Mouse (Mus musculus): ENCODE results near the gene Sp1.

Sp1 gene

DNA sequence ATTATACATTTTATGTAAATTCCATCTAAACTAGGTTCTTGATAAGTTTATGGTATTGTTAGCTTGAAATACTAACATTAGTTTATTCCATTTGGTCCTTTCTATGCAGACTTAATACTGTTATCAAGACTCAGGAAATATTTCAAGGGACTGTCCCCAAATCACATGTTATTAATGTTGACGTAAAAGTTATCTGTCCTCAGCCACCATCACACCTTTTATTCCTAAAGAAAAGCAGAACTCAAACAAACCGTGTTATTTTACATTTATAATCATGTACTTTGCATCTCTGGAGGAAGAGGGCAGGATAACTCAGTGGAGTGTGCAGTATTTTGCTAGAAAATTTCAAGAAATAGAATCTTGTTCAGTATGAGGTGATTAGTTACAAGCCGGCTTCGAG is 27.2 kb downstream of the Sp1 start:
- DNase-seq (ENCODE audit: low spot score in 2 of 2): no peak

DNA sequence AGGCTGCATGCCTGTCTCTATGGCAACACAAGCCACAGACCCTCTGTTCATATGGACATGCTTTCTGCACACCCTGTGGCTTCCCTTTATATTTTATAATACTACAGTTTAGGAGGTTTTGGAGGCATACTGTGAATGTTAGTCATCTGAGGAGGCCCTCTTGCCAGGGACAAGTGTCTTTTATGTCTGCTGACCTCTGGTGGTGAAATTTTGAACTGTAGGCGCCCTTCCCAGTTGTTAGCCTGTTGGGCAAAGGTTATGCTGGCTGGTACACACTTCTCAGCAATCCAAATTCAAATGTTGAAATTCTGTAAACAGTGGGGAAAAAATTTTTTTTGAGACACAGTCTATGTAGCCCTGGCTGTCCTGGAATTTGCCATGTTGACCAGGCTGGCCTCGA is 36.5 kb downstream of the Sp1 start:
- DNase-seq (ENCODE audit: low spot score in 2 of 2): peak; percentile 60 to 70

DNA sequence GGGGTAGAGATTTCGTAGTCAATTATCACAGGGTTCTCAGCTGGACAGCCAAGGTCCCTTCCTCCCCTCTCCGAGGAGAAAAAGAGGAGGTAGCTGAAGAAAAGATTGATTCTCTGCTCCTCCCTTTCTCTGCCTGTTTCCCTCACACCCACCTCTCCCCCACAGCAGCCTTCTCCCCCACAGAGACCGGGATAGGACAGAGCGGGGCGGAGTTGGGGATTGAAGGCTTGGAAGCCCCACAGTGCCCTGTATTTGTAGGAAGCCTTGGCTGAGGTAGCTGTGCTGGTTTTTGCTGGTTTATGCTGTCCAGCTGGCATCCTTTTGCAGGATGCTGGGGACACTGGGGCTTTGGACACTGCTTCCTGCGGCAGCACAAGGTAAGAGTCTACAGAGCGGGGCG is 39.2 kb downstream of the Sp1 start, which contains the start of gene Amhr2:
Gene Amhr2 (plus strand): TSS at position 222 of the 400 bp plus-strand sequence.
- no peak for DNase-seq (ENCODE audit: low spot score in 2 of 2)

DNA sequence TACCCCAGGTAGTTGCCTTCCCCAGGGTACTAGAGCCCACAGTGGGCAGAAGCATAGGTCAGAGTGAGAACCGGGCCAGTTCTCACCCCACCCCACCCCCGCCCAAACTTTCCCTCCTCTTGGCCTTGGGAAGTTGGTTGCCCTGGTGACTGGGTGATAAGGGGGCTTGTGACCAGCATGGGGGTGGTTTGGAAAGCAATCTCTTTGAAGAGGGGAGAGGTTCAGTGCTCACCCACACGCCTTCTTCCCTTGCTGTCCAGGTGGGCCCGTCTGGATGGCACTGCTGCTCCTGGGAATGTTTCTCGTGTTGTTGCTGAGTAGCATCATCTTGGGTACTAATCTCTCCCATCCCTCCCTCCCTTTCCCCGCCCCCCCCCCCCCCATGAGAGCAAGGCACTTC is 40.5 kb downstream of the Sp1 start:
- no peak for DNase-seq (ENCODE audit: low spot score in 2 of 2)

DNA sequence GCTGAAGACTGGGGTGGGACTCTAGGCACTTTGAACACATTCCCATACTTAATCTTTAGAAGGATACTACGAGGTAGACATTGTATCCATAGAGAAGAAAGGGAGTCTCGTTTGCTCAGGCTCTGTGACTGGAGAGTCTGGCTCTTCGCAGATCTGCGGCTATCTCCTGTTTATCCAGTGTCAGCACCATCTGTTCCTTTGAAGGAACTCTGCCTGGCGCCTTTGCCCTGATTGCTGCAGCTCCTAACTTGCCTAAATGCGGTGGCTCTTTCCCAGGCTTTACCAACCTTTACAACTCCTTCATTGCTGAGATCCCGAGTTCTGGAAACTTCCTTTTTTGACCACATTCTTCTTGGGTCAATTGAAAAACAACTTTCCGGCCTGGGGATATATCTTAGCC is 43.4 kb downstream of the Sp1 start:
- DNase-seq (ENCODE audit: low spot score in 2 of 2): no peak

DNA sequence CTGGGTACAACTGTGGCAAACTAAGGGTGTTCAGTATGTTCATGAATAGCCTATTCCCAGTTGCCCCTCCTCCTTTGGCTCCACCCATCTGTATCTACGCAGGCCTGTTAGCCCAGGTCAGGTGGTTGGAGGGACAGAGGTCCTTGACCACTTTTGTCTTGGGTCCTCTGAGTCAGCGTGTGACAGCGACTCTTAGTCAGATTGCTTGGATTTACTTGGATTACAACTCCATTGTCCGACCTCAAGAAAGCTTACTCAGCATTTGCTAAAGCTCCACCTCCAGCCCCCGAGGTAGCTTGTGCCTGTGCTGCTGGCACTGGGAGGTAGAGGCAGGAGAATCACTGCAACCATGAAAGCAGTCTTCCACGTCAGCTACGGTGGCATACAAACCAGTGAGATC is 45.0 kb downstream of the Sp1 start:
- DNase-seq (ENCODE audit: low spot score in 2 of 2): no peak

DNA sequence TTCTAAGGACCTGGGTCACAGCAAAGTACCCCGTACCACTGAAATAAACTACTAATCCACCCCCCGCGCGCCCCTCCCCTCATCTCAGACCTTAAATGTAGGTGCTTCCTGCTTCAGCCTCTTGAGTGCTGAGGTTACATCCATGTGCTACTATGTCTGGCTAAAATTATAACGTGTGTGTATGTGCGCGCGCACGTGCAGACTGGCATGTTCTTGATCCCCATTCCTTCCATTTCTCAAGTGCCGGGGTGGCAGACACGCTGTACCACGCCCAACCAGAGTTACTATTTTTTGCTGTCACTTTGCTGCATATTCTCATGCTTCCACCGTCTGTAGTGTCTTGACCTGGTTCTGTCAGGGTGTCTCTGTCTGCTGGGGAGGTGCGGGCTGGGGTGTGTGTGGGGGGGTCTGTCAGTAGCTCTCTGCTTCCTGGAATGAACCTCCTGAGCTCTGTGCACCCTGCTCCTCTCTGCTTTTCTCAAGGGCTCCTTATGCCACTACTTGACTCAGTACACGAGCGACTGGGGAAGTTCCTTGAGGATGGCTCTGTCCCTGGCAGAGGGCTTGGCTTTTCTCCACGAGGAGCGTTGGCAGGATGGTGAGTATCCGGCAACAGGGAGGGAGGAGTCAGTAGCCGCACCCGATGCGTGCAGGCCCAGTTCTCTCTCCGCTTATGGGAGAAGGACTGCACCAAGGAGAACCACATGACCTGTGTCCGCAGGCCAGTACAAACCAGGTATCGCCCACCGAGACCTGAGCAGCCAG is 45.9 kb downstream of the Sp1 start:
- DNase-seq (ENCODE audit: low spot score in 2 of 2): no peak

DNA sequence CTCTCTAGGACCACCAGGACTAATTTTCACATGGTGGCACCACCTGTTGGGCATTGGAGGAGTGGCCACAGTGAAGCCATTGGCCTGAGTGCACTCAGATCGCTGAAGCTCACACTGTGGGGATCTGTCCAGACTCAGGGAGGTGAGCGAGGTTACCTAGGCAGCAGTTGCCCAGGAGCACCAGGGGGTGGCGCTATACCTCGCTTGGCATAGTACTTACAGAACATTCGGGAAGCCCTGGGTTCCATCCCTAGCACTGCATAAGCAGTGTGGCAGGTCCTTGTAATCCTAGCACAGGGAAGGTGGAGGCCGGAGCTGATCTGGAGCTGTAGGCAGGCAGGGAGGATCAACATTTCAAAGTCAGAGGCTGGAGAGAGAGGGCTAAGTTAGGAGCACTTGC is 50.0 kb downstream of the Sp1 start:
- no peak for DNase-seq (ENCODE audit: low spot score in 2 of 2)

DNA sequence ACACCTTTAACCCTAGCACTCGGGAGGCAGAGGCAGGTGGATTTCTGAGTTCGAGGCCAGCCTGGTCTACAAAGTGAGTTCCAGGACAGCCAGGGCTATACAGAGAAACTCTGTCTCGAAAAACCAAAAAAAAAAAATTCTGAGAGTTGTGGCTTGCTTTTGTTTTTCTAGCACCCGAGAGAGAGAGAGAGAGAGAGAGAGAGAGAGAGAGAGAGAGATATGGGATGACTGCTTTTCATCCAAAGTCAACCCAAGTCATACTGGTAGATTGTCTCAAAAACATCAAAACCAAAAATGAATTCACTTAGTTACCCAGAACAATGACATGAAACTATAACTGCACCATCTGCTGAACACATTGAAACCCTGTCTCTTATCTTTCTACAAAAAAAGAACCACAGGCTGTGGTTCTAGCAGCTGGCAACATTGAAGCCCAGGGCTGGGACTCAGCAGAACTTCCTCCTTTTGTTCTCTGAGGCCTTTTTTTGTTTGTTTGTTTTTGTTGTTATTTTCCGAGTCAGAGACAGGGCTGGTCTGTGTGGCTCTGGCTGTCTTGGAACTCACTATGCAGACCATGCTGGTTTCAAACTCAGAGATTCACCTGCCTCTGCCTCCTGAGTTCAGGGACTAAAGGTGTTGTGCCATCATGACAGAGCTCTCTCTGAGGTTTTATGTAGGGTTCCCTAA is 52.2 kb downstream of the Sp1 start:
- peak in 1 of 2 experiments; percentile 31 for DNase-seq (ENCODE audit: low spot score in 2 of 2)

DNA sequence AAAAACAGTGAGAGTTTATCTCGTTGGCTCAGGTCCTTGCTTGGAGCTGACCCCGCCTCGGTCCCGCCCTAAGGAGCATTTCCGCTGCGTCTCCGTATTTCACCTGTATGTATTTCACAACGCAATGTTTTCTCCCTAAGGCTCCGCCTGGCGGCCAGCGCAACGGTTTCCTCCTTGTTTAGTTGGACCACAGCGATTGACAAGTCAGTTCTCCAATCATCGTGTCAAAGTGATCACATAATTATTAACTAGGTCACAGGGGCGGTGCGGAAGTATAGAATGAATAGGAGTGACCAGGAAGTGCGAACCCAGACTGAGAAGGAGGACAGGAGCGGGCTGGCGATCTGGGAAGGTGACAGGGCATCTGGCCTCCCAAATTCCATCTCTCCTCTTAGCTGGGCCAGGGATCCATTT is 53.0 kb downstream of the Sp1 start, which contains the start of gene Prr13:
Gene Prr13 (plus strand): TSS at position 125 of the 414 bp plus-strand sequence.
- peak; percentile 95 to 97 for DNase-seq (ENCODE audit: low spot score in 2 of 2)

DNA sequence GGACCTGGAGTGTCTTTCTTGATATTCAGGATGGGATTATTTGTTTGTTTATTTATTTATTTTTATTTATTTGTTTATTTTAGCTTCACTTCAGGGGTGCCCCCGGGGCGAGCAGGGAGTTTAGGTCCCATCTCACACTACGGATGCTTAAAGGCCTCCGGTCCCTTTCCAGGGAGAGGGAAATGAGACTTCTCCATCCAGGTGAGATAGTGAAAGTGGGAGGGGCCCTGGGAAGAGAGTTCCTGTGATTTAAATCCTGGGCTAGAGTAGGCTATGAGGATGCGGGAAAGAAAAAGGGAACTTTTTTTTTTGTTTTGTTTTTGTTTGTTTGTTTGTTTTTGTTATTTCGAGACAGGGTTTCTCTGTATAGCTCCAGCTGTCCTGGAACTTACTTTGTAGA is 53.4 kb downstream of the Sp1 start:
- DNase-seq (ENCODE audit: low spot score in 2 of 2): peak in 1 of 2 experiments; percentile 27

DNA sequence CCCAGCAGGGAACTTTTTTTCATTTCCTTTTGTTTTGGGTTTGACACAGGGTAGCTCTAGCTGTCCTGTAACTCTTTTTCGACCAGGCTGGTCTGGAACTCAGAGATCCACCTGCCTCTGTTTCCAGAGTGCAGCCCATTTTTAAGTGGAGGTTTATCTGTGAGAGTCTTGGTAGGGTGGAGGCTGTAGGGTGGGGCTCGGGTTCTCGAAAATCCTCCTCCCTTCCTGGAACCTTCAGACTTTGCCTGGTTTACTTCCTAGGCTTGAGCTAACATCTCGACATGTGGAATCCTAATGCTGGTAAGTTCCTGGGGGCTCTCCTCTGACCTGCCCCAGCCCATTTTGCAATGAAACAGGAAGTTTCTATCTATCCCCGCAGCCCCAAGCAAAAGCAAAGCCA is 53.9 kb downstream of the Sp1 start:
- peak in 1 of 2 experiments; percentile 26 for DNase-seq (ENCODE audit: low spot score in 2 of 2)

DNA sequence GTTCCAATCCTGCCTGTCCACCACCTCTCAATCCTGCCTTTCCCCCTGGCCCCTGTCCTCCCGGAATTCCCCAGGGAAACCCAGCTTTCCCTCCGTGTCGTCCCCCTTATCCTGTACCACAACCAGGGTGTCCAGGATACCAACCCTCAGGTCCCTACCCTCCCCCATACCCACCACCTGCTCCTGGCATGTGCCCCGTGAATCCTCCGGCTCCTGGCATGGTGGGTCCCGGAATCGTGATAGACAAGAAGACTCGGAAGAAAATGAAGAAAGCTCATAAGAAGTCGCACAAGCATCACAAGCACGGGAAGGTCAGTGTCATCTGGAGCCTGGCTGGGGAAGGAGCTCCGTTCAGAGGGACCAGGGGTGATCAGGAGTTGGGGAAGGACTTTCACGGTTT is 54.5 kb downstream of the Sp1 start:
- peak in 1 of 2 experiments; percentile 22 for DNase-seq (ENCODE audit: low spot score in 2 of 2)

DNA sequence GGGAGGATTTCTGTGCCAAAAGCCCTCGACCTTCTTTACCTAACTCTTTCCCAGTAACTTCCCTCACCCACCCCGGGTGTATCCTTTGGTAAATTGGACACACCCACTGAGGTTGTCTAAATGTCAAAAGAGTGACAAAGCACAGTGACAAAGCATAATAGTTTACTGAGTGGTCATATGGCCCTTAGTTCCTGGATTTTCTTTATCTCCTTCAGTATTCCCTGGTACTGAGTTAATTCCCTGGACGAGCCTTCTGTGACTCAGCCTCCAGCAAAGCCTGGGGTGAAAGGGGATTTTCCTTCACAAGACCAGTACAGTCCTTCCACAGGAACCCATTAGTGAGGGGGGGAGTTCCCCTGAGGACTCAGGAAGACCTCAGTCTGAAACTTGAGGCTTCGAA is 55.0 kb downstream of the Sp1 start:
- DNase-seq (ENCODE audit: low spot score in 2 of 2): peak in 1 of 2 experiments; percentile 28

DNA sequence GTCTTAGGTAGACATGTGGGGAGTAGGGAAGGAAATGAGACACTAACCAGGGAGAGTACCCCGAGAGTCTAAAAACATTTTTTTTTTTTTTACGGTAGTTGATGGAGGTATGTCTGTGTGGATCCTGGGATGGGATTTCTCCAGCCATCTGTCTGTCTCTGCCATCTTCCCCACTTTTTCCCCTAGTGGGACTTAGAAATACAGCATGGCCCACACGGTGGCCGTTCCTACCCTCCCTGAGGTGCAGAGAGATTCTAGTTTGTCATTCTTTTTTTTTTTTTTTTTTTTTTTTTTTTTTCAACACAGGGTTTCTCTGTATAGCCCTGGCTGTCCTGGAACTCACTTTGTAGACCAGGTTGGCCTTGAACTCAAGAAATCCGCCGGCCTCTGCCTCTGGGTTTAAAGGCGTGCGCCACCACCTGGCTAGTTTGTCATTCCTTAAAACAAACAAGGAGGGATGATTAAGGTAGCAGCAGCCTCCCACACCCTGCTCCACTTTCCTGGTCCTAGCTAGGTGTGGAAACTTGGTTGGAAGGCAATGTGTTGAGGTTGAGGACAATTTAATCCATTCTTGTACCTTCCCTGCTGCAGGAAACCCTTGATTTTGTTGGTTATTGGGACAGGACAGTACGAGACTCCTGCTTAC is 55.6 kb downstream of the Sp1 start:
- no peak for DNase-seq (ENCODE audit: low spot score in 2 of 2)

DNA sequence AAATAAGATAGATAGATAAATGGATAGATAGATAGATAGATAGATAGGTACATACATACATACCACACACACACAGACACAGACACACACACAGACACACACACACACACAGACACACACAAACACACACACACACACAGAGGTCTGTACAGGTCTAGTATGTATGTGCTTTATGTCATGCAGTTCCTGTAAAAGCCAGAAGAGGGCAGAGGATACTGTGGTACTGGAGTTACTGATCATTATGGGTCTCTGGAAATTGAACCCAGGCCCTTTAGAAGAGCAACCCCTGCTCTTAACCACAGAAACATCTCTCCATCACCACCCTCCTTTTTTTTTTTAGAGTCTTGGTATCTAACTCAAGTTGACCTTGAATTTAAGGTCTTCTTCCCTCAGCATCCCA is 57.7 kb downstream of the Sp1 start:
- DNase-seq (ENCODE audit: low spot score in 2 of 2): peak in 1 of 2 experiments; percentile 50

DNA sequence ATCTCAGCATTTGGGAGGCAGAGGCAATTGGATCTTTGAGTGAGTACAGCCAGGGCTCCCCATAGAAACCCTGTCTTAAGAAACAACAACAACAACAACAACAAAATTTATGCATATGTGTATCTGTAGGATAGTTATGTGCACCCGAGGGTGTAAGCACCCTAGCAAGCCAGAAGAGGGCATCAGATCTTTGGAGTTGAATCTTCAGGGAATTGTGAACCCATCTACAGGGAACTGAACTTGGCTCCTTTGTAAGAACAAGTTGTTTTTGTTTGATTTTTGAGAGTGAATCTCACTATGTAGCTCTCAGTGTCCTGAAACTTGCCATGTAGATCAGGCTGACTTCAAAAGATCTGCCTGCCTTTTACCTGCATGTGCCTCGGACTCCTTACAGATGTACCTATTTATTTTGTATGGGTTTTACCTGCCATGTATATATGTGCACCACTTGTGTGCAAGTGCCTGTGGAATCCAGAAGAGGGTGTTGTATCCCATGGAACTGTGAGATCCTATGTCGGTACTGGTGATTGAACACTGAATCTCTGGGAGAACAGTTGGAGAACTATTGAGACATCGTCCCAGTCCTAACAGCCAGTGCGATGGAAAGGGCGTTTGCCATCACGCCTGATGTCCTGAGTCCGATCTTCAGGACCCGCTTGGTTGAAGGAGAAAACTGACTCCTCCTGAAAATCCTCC is 62.9 kb downstream of the Sp1 start:
- no peak for DNase-seq (ENCODE audit: low spot score in 2 of 2)

DNA sequence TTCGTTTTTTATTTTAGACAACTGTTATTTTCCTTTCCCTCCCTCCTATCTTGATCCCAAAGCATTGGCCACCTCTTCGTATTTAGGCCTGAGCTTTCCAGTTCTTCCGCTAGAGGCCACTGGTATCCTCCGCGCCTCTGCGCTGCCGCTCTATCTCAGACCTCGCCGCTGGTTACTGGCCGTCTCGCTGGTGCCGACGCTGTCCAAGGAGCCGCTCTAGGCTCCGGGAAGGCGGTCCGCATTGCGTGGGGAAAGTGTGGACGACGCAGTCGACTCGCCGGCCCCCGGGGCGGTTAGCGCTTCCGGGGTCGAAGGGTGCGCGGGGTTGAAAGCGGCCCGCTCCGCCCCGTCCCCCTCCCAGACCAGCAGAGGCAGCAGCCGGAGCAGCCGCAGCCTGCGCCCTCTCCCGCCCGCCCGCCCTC is 64.3 kb downstream of the Sp1 start, which contains the start of gene Pcbp2:
Gene Pcbp2 (plus strand): TSS at position 357 of the 422 bp plus-strand sequence.
- DNase-seq (ENCODE audit: low spot score in 2 of 2): peak; percentile 97 to 98

DNA sequence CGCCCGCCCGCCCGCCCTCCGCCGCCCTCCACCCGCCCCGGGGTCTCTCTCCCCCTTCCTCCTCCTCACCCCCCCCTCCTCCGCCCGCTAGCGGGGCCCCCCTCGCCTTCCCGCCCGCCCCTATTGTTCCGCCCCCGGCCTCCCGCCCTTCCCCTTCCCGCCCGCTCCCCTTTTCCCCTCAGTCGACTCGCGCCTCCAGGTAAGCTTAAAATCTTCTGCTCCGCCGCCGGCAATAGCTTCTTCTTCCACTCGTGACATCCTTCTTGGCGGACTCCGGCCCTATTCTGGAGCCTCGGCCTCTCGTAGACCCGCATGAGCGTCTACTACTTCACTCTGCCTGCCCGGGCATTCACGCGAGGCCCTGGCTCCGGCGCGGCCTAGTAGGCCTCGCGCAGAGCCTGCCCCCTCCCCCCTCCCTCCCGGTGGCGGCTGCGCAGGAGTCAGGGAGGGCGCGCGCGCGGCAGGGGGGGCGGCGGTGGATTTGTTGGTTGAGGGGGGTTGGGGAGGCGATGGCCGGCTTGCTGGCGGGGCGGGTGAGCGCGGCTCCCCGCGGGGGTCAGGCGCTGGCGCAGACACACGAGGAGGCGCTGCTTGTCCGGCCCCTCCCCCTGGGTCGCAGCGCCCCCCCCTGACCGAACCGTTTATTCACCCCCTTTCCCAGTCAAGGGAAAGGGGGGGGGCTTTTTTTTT is 64.8 kb downstream of the Sp1 start:
- peak; percentile 70 for DNase-seq (ENCODE audit: low spot score in 2 of 2)

DNA sequence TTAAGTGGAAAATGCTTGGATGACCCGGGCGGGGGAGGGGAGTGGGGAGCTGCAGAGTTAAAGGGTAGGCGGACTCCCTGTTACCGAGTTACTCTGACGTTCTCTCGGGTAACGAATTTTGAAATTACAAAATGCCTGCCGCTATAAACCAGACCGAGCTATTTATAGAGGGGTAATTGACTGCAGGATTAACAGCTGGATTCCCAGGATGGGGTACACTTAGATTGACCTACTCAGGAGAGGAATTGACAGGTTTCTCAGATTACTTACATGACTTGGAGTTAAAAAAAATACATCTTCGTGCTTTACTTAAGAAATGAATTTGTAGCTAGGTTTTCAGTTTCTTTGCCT is 65.3 kb downstream of the Sp1 start:
- no peak for DNase-seq (ENCODE audit: low spot score in 2 of 2)

DNA sequence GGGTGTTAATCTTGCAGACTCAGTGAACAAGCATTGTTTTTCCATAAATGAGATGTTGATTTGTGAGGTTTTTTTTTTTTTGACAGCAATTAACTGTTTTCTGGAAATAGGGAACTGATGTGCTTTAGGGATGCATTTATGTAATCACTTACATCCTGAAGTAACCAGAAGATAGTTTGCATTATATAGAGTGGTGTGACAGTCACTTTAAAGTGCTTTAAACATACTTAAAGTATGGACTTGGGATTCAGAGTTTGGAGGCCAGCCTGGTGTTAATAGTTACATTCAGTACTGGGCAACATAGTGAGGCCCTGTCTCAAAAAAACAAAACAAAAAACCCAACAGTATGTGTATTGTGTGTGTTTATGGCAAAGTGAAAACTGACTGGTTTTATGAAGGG is 65.8 kb downstream of the Sp1 start:
- no peak for DNase-seq (ENCODE audit: low spot score in 2 of 2)
